Mouse (Mus musculus): ENCODE results near the gene Gm3667. TPM values are rescaled to one million over a fixed set of nuclear protein-coding genes. Genes with fewer than 3 reads are reported as not detected.
"Not testable (repeated sequence)": the region's sequence is repeated elsewhere in the genome, so short reads cannot be mapped to it uniquely, and the experiment has no call there.

Gm3667 gene
- 0.08 TPM in 1 of 2 replicates, not detected in the other for polyA plus RNA-seq (2015; fragmentation: Nextera tagmentation; extraction: Ambion mirVana)

- peak within 1 kb of the TSS; percentile 28 for H3K4me2 ChIP-seq
- not testable (repeated sequence) for H3K36me3 ChIP-seq
- WGBS (ENCODE audit: insufficient replicate concordance): 2% methylated on average over 25 of the region's 43 CpGs
Observed at GRCm38 (mm10) chr14:6889521-6890012, at the start of gene Gm3667. Gene Gm3667 (minus strand): TSS chr14:6889962.

GRCm38 (mm10) chr14:6899881-6900280, 10.1 kb upstream of the Gm3667 start:
- not testable (repeated sequence) for H3K27ac ChIP-seq; H3K27me3 ChIP-seq; DNase-seq; H3K9me3 ChIP-seq (replicated peaks); H3K4me1 ChIP-seq (replicated peaks); H3K36me3 ChIP-seq; H3K9ac ChIP-seq; H3K4me2 ChIP-seq; ATAC-seq (ENCODE audit: low read depth); H3K4me3 ChIP-seq (replicated peaks)
- WGBS (ENCODE audit: insufficient replicate concordance): 86% methylated on average over 17 of the region's 24 CpGs

More at GRCm38 (mm10) chr14:6889521-6890012, at the start of gene Gm3667:
- ATAC-seq (ENCODE audit: low read depth); H3K27ac ChIP-seq; H3K4me1 ChIP-seq (replicated peaks); H3K4me3 ChIP-seq (replicated peaks); H3K27me3 ChIP-seq; DNase-seq; H3K9me3 ChIP-seq (replicated peaks); H3K9ac ChIP-seq: not testable (repeated sequence)

GRCm38 (mm10) chr14:6888811-6889210, 951 bp downstream of the Gm3667 start:
- not testable (repeated sequence) for H3K27ac ChIP-seq; DNase-seq; H3K27me3 ChIP-seq; H3K9ac ChIP-seq; H3K4me1 ChIP-seq (replicated peaks); H3K36me3 ChIP-seq; H3K9me3 ChIP-seq (replicated peaks); ATAC-seq (ENCODE audit: low read depth); H3K4me2 ChIP-seq; H3K4me3 ChIP-seq (replicated peaks)
- 13% methylated on average over 5 of the region's 5 CpGs for WGBS (ENCODE audit: insufficient replicate concordance)

GRCm38 (mm10) chr14:6840211-6840610, 49.6 kb downstream of the Gm3667 start, which contains the start of gene Gm3642:
Gene Gm3642 (minus strand): TSS chr14:6840311.
- H3K9ac ChIP-seq; DNase-seq; H3K4me3 ChIP-seq (replicated peaks); H3K4me1 ChIP-seq (replicated peaks); H3K9me3 ChIP-seq (replicated peaks); H3K4me2 ChIP-seq; H3K27me3 ChIP-seq; H3K36me3 ChIP-seq; H3K27ac ChIP-seq; ATAC-seq (ENCODE audit: low read depth): not testable (repeated sequence)
- no CpG with 5 or more reads among the region's 3 CpGs for WGBS (ENCODE audit: insufficient replicate concordance)

- H3K4me2 ChIP-seq; H3K4me1 ChIP-seq (replicated peaks); H3K36me3 ChIP-seq; H3K4me3 ChIP-seq (replicated peaks); H3K9ac ChIP-seq; H3K27ac ChIP-seq; ATAC-seq (ENCODE audit: low read depth); H3K9me3 ChIP-seq (replicated peaks); DNase-seq; H3K27me3 ChIP-seq: not testable (repeated sequence)
- 72% methylated on average over 3 of the region's 3 CpGs for WGBS (ENCODE audit: insufficient replicate concordance)
Observed at GRCm38 (mm10) chr14:6823297-6823696, 66.5 kb downstream of the Gm3667 start.

Other genes starting within 250 kb of the Gm3667 start
- gene Gm10251, start 205.8 kb downstream of the Gm3667 start, polyA plus RNA-seq (2015; fragmentation: Nextera tagmentation; extraction: Ambion mirVana): not detected in 2 replicates
- not detected in 2 replicates for gene Gm8050, start 169.7 kb downstream of the Gm3667 start, polyA plus RNA-seq (2015; fragmentation: Nextera tagmentation; extraction: Ambion mirVana)
- 0.13 and 0.24 TPM in 2 replicates for gene Gm3636, start 147.6 kb downstream of the Gm3667 start, polyA plus RNA-seq (2015; fragmentation: Nextera tagmentation; extraction: Ambion mirVana)
- not detected in 2 replicates for gene Gm8362, start 115.6 kb downstream of the Gm3667 start, polyA plus RNA-seq (2015; fragmentation: Nextera tagmentation; extraction: Ambion mirVana)
- gene Gm3642, start 49.7 kb downstream of the Gm3667 start, polyA plus RNA-seq (2015; fragmentation: Nextera tagmentation; extraction: Ambion mirVana): not detected in 2 replicates
- not detected in 2 replicates for gene Gm6356, start 83.9 kb upstream of the Gm3667 start, polyA plus RNA-seq (2015; fragmentation: Nextera tagmentation; extraction: Ambion mirVana)
- 0.07 TPM in 1 of 2 replicates, not detected in the other for gene Gm10406, start 137.5 kb upstream of the Gm3667 start, polyA plus RNA-seq (2015; fragmentation: Nextera tagmentation; extraction: Ambion mirVana)
- not detected in 2 replicates for gene Gm3685, start 155.0 kb upstream of the Gm3667 start, polyA plus RNA-seq (2015; fragmentation: Nextera tagmentation; extraction: Ambion mirVana)
- gene Gm3696, start 210.7 kb upstream of the Gm3667 start, polyA plus RNA-seq (2015; fragmentation: Nextera tagmentation; extraction: Ambion mirVana): 0.10 and 0.12 TPM in 2 replicates
- not detected in 2 replicates for gene Gm6676, start 235.4 kb upstream of the Gm3667 start, polyA plus RNA-seq (2015; fragmentation: Nextera tagmentation; extraction: Ambion mirVana)